Mouse (Mus musculus) stomach, postnatal 0 days (tissue): ENCODE measurements at regions not wholly inside any gene's neighbourhood (a gene's known extent, or its start where the extent isn't known, plus 50 kb on each side); places are given as distances from the start of the nearest gene placed in this dataset.

ENCODE experiments used
- ATAC-seq: fragments of 200-750 bp; cut with Nextera tagmentation; 2 replicates; pipeline ENCODE4 v1.8.0; 2017; ENCODE audit not compliant: low FRiP score, low TSS enrichment
- DNase-seq: peaks from one replicate; pipeline ENCODE4 v3.0.0-alpha.2; 2016; ENCODE audit warnings: low spot score
- H3K27ac ChIP-seq: fragments of 300-500 bp; sonication (generic); replicated peaks from 2 replicates; pipeline ENCODE4 v1.5.1; 2014; ENCODE audit warnings: mild to moderate bottlenecking, control low read depth
- H3K27me3 ChIP-seq: fragments of 300-500 bp; sonication (generic); 2 replicates; pipeline ENCODE4 v1.6.1; 2014; ENCODE audit warnings: low read length; ENCODE audit not compliant: control insufficient read depth, insufficient read depth
- H3K36me3 ChIP-seq: fragments of 300-500 bp; sonication (generic); 2 replicates; pipeline ENCODE4 v1.6.1; 2014; ENCODE audit warnings: low read length, mixed read lengths; ENCODE audit not compliant: control insufficient read depth, insufficient read depth
- H3K4me1 ChIP-seq: fragments of 300-500 bp; sonication (generic); replicated peaks from 2 replicates; pipeline ENCODE4 v1.6.1; 2014; ENCODE audit warnings: antibody characterized with exemption; ENCODE audit not compliant: control insufficient read depth, insufficient read depth
- H3K4me2 ChIP-seq: fragments of 300-500 bp; sonication (generic); replicated peaks from 2 replicates; pipeline ENCODE4 v1.6.1; 2014; ENCODE audit warnings: low read depth, mild to moderate bottlenecking, control low read depth, moderate library complexity
- H3K4me3 ChIP-seq: fragments of 300-500 bp; sonication (generic); 2 replicates; pipeline ENCODE4 v1.5.1; 2014; ENCODE audit warnings: low read depth, low read length, control low read depth
- H3K9ac ChIP-seq: fragments of 300-500 bp; sonication (generic); 2 replicates; pipeline ENCODE4 v1.6.1; 2014; ENCODE audit warnings: mild to moderate bottlenecking, low read length, control low read depth, mixed read lengths
- H3K9me3 ChIP-seq: fragments of 300-500 bp; sonication (generic); 2 replicates; pipeline ENCODE4 v1.6.1; 2016; ENCODE audit warnings: low read length; ENCODE audit not compliant: control insufficient read depth
- CTCF ChIP-seq: IDR thresholded peaks from 2 replicates; pipeline ENCODE4 v1.5.1; 2016; ENCODE audit warnings: antibody characterized with exemption, low read depth, mild to moderate bottlenecking, moderate library complexity
- EP300 ChIP-seq: optimal IDR thresholded peaks from 2 replicates; pipeline ENCODE3; 2016; ENCODE audit warnings: antibody characterized with exemption
- WGBS: fragments of 180-500 bp; shearing (Covaris S2); extraction: QIAGEN DNeasy Blood & Tissue Kit; methylation state at CpG from one replicate; pipeline ENCODE4 v1.1.7; 2014; 5-methylcytosine and 5-hydroxymethylcytosine counted together

DNA sequence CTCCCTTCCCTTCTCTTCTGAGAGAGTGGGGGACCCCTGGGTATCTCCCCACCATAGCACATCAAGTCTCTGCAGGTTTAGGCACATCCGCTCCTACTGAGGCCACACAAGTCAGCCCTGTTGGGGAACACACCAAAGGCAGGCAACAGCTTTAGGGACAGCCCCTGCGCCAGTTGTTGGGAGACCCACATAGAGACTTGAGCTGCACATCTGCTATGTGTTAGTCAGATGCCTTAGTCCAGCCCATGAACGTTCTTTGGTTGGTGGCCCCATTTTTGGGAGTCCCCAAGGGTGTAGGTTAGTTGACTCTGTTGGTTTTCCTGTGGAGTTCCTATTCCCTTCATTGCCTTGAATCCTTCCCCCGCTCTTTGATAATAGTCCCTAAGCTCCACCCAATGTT is 354.4 kb upstream of the Sel1l start:
- no peaks in the 10 kb centered on the region for H3K4me1 ChIP-seq
- no peak for ATAC-seq
- TF ChIP-seq CTCF (no peak), EP300 (no peak)
- H3K9ac ChIP-seq, result no peak overlapping the region
- H3K36me3 ChIP-seq, result no peaks in the 10 kb centered on the region
- WGBS, result 88% methylated on average over 4 of the region's 4 CpGs
- no peak overlapping the region for H3K27ac ChIP-seq
- no peak for DNase-seq
- H3K9me3 ChIP-seq, result no peaks in the 10 kb centered on the region
- no peak overlapping the region for H3K4me2 ChIP-seq
- no peak overlapping the region for H3K4me3 ChIP-seq
- H3K27me3 ChIP-seq, result no peaks in the 10 kb centered on the region

DNA sequence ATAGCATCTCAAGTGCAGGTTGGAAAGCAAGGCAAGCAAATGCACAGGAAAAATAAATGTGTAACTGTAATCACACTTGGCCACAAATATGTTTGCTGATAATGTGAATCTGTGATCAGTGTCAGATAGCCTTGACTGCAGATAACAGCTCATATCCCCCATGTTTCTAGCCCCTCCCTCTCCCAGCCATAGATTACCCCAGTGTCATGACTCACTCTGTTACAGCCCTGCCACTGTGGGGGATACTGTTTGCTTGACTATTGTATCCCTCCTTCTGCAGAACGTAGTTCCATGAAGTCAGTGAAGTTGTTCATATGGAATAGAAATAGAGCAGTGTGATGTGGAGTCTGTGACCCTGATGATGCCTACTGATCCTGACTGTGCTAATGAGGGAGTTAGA is 351.6 kb upstream of the Sel1l start:
- Histone ChIP-seq H3K9ac (no peak overlapping the region), H3K9me3 (no peaks in the 10 kb centered on the region), H3K4me2 (no peak overlapping the region), H3K27me3 (no peaks in the 10 kb centered on the region), H3K27ac (no peak overlapping the region), H3K4me1 (no peaks in the 10 kb centered on the region), H3K36me3 (no peaks in the 10 kb centered on the region), H3K4me3 (no peak overlapping the region)
- no peak for DNase-seq
- 38% methylated on average over 1 of the region's 1 CpGs for WGBS
- no peak for TF ChIP-seq CTCF
- TF ChIP-seq EP300, result no peak
- no peak for ATAC-seq

DNA sequence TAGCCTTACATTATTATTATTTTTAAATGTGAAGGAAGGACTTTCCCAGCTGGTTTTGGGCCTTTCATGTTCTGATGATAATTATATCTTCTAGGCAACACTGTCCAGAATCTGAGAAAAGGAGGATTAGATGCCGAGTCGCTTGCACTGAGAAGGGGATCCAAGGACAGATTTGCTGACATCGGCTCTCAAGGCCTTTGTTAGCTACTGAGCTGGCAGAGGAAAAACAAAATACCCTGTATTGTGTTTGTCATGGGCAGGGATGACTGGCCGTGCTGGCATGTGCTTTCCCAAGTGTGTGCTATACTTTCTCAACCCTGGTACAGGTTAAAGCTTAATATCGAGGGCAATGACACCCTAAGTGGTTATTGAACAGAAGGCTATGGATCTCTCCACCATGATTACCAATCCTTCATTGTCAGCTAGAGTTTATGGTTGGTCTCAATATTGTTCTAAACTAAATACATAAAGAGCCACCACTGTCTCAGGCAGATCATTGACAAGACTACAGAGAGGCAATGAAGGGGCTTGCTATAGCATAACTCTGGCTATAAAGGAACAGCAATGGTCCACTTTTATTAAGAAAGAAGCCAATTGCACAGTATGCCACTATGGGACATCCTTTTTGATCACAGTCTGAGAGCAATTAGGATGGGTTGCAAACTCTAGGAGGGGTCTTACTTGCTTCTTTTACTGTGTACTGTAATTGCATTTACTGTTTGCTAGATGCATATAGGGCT is 350.0 kb upstream of the Sel1l start:
- Histone ChIP-seq H3K4me2 (no peak overlapping the region), H3K27me3 (no peaks in the 10 kb centered on the region), H3K9ac (no peak overlapping the region), H3K36me3 (no peaks in the 10 kb centered on the region), H3K9me3 (no peaks in the 10 kb centered on the region), H3K27ac (no peak overlapping the region), H3K4me1 (no peaks in the 10 kb centered on the region), H3K4me3 (no peak overlapping the region)
- no peak for ATAC-seq
- no peak for DNase-seq
- TF ChIP-seq CTCF (no peak), EP300 (no peak)
- WGBS, result 80% methylated on average over 5 of the region's 5 CpGs

DNA sequence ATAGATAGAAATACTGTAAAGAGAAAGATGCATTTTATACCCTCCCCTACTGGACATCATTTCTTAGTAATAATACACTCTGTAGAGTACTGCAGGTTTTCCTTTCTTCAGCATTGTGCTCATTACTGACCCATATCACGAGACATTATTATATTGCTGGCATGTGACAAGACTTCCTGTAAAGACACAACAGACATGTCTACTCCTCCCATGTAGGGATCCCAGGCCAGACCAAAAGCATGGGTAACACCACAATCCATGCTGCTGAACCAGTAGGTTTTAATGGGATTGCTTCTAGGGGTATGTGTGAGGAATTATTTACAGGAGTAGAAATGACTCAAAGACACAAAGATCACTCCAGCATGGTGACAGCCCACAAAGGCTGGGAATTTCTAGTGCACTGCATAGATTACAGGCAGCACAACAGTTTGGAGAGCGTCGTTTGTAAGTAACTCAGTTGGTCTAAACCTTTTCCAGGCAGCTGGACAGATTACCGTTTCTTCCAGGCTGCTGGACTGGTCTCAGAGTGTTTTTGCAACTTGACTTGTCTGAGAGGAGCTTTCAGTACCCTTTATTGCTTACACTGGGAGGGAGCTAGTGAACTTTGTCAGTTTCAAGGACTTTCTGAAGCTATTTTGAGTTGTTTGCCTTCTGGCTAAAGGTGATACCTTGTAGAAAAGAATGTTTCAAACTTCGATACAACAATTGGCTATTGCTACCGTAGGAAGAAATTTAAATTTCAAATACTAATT is 345.2 kb upstream of the Sel1l start:
- Histone ChIP-seq H3K4me1 (no peaks in the 10 kb centered on the region), H3K4me3 (no peak overlapping the region), H3K27ac (no peak overlapping the region), H3K36me3 (no peaks in the 10 kb centered on the region), H3K4me2 (no peak overlapping the region), H3K27me3 (no peaks in the 10 kb centered on the region), H3K9ac (no peak overlapping the region), H3K9me3 (no peaks in the 10 kb centered on the region)
- no peak for ATAC-seq
- TF ChIP-seq EP300 (no peak), CTCF (no peak)
- 81% methylated on average over 6 of the region's 6 CpGs for WGBS
- DNase-seq, result no peak

DNA sequence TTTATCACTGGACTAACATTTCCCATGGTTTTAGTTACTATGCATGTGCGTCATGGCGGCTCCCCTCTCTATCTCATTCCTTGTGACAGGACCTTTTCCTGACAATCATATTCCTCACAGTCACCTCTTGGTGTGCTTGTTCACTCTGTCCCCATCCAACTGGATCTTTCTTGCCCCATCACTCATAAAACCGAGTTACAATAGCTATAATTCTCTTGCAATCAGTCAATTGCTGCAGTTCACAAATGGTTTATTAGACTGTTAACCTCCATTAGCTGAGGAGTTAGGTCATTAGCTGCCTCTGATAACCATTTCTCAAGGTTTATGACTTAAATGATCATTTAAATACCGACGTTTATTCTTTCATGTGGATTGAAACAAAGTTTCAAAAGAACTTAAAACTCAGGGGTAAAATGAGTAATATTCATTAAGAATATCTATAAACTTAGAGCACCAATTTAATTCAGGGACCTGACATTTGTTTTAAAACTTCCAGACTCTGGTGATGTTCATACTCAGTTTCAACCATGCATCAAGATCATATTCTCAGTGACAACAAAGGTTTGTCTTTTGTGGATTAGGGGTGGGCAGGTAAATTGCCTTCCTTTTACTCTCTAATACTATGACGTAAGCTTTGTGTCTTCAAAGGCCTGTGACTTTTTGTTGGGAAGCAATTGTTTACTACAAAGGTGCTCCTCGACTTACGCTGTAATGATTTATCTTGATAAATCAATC is 344.4 kb upstream of the Sel1l start:
- Histone ChIP-seq H3K9ac (no peak overlapping the region), H3K4me1 (no peaks in the 10 kb centered on the region), H3K4me2 (no peak overlapping the region), H3K36me3 (no peaks in the 10 kb centered on the region), H3K27me3 (no peaks in the 10 kb centered on the region), H3K27ac (no peak overlapping the region), H3K4me3 (no peak overlapping the region), H3K9me3 (no peaks in the 10 kb centered on the region)
- TF ChIP-seq EP300 (no peak), CTCF (no peak)
- ATAC-seq (no peak), DNase-seq (no peak)
- 84% methylated on average over 8 of the region's 8 CpGs for WGBS
